Mouse (Mus musculus): ENCODE data around the gene Gys1. TPM values are rescaled to one million over a fixed set of nuclear protein-coding genes. Genes with fewer than 3 reads are reported as not detected.
"Not testable (repeated sequence)": the region's sequence is repeated elsewhere in the genome, so short reads cannot be mapped to it uniquely, and the experiment has no call there.

Gys1 gene
- total and polyA plus RNA-seq, 3 experiments = 22.1 to 44.8 (median 36.7) TPM

GRCm38 (mm10) chr7:45455932-45456696 lies 21.5 kb downstream of the Gys1 start:
- ATAC-seq (ENCODE audit: extremely low read depth, insufficient number of reproducible peaks, low FRiP score, poor library complexity, severe bottlenecking) (no peak), DNase-seq (ENCODE audit: low spot score) (no peak)
- H3K4me3 ChIP-seq (ENCODE audit: low read depth, low read length) = no peak overlapping the region
- H3K27me3 ChIP-seq (ENCODE audit: insufficient read depth, low read length) = no peaks in the 10 kb centered on the region; the same call in 1 of the 2 replicates
- peak; percentile 51; the same call in 1 of the 2 replicates for TF ChIP-seq POLR2AphosphoS5 (IDR thresholded peaks at IDR 0.05; ENCODE audit: insufficient replicate concordance, low read depth, low read length)
- TF ChIP-seq GATA1 (IDR thresholded peaks at IDR 0.05; ENCODE audit: borderline replicate concordance, low read length) = no peak
- peaks cover 51% of the 10 kb centered on the region for H3K4me1 ChIP-seq (ENCODE audit: insufficient read depth, low read depth, low read length)
- peaks cover 90% of the 10 kb centered on the region for H3K36me3 ChIP-seq (replicated peaks)
- no peaks in the 10 kb centered on the region for H3K9me3 ChIP-seq (replicated peaks)

- peaks cover 50% of the 10 kb centered on the region for H3K4me1 ChIP-seq (ENCODE audit: insufficient read depth, low read depth, low read length)
- H3K4me3 ChIP-seq (ENCODE audit: low read depth, low read length) = peak overlapping the region; percentile 87; the same call in 1 of the 2 replicates
- H3K9me3 ChIP-seq (replicated peaks) = no peaks in the 10 kb centered on the region
- ATAC-seq (ENCODE audit: extremely low read depth, insufficient number of reproducible peaks, low FRiP score, poor library complexity, severe bottlenecking) (no peak), DNase-seq (ENCODE audit: low spot score) (no peak)
- no peaks in the 10 kb centered on the region; the same call in 1 of the 2 replicates for H3K27me3 ChIP-seq (ENCODE audit: insufficient read depth, low read length)
- TF ChIP-seq CTCF (IDR thresholded peaks at IDR 0.05; ENCODE audit: low read depth, low read length) (no peak), GATA2 (IDR thresholded peaks at IDR 0.05; ENCODE audit: borderline replicate concordance, low read depth, low read length) (no peak), GATA1 (IDR thresholded peaks at IDR 0.05; ENCODE audit: borderline replicate concordance, low read length) (no peak), POLR2AphosphoS5 (IDR thresholded peaks at IDR 0.05; ENCODE audit: insufficient replicate concordance, low read depth, low read length) (no peak), TAL1 (conservative IDR thresholded peaks at IDR 0.05; ENCODE audit: low read depth, low read length) (no peak)
- peaks cover 89% of the 10 kb centered on the region for H3K36me3 ChIP-seq (replicated peaks)
These were observed 22.1 kb downstream of the Gys1 start for GRCm38 (mm10) chr7:45456721-45457203.

GRCm38 (mm10) chr7:45457204-45458060 lies 22.8 kb downstream of the Gys1 start:
- H3K27me3 ChIP-seq (ENCODE audit: insufficient read depth, low read length) = no peaks in the 10 kb centered on the region; the same call in 1 of the 2 replicates
- TF ChIP-seq POLR2AphosphoS5 (IDR thresholded peaks at IDR 0.05; ENCODE audit: insufficient replicate concordance, low read depth, low read length) (peak; percentile 90; the same call in 1 of the 2 replicates), CTCF (IDR thresholded peaks at IDR 0.05; ENCODE audit: low read depth, low read length) (no peak)
- ATAC-seq (ENCODE audit: extremely low read depth, insufficient number of reproducible peaks, low FRiP score, poor library complexity, severe bottlenecking) (peak; percentile 23), DNase-seq (ENCODE audit: low spot score) (peak; percentile 43)
- no peaks in the 10 kb centered on the region for H3K9me3 ChIP-seq (replicated peaks)
- peaks cover 54% of the 10 kb centered on the region for H3K4me1 ChIP-seq (ENCODE audit: insufficient read depth, low read depth, low read length)
- H3K36me3 ChIP-seq (replicated peaks) = peaks cover 89% of the 10 kb centered on the region
- peak overlapping the region; percentile 87 for H3K4me3 ChIP-seq (ENCODE audit: low read depth, low read length)

- H3K27me3 ChIP-seq (ENCODE audit: insufficient read depth, low read length) = no peaks in the 10 kb centered on the region; the same call in 1 of the 2 replicates
- ATAC-seq (ENCODE audit: extremely low read depth, insufficient number of reproducible peaks, low FRiP score, poor library complexity, severe bottlenecking) (no peak; the same call in 1 of the 2 replicates), DNase-seq (ENCODE audit: low spot score) (peak; percentile 51)
- no peak for TF ChIP-seq GATA2 (IDR thresholded peaks at IDR 0.05; ENCODE audit: borderline replicate concordance, low read depth, low read length)
- TF ChIP-seq TAL1 (conservative IDR thresholded peaks at IDR 0.05; ENCODE audit: low read depth, low read length) = no peak
- no peak for TF ChIP-seq CTCF (IDR thresholded peaks at IDR 0.05; ENCODE audit: low read depth, low read length)
- peak; percentile 88; the same call in 1 of the 2 replicates for TF ChIP-seq POLR2AphosphoS5 (IDR thresholded peaks at IDR 0.05; ENCODE audit: insufficient replicate concordance, low read depth, low read length)
- H3K36me3 ChIP-seq (replicated peaks) = peaks cover 90% of the 10 kb centered on the region
- H3K9me3 ChIP-seq (replicated peaks) = no peaks in the 10 kb centered on the region
- peak overlapping the region; percentile 87 for H3K4me3 ChIP-seq (ENCODE audit: low read depth, low read length)
- peaks cover 65% of the 10 kb centered on the region for H3K4me1 ChIP-seq (ENCODE audit: insufficient read depth, low read depth, low read length)
These were observed 24.3 kb downstream of the Gys1 start for GRCm38 (mm10) chr7:45458748-45459563.

GRCm38 (mm10) chr7:45459564-45460140 lies 25.0 kb downstream of the Gys1 start, which contains the start of gene Ftl1:
Ftl1 (minus strand) TSS chr7:45459884.
- H3K4me1 ChIP-seq (ENCODE audit: insufficient read depth, low read depth, low read length) = peaks cover 67% of the 10 kb centered on the region
- not testable (repeated sequence) for H3K9me3 ChIP-seq (replicated peaks); H3K27me3 ChIP-seq (ENCODE audit: insufficient read depth, low read length)
- peaks cover 88% of the 10 kb centered on the region for H3K36me3 ChIP-seq (replicated peaks)
- ATAC-seq (ENCODE audit: extremely low read depth, insufficient number of reproducible peaks, low FRiP score, poor library complexity, severe bottlenecking) (peak; percentile 79), DNase-seq (ENCODE audit: low spot score) (peak; percentile 99)
- H3K4me3 ChIP-seq (ENCODE audit: low read depth, low read length) = peak within 1 kb of the TSS; percentile 87
- TF ChIP-seq POLR2AphosphoS5 (IDR thresholded peaks at IDR 0.05; ENCODE audit: insufficient replicate concordance, low read depth, low read length) = peak; percentile 93
